Mouse (Mus musculus) heart, postnatal 10 days (tissue): Measurements from ENCODE around the gene Cdc26. TPM values are rescaled to one million over a fixed set of nuclear protein-coding genes. Genes with fewer than 3 reads are reported as not detected.
A peak's percentile ranks its signal among the peaks of the same experiment; 100 is the strongest.

Source experiments
- DNase-seq, 2 experiments: peaks; one replicate each; pipeline ENCODE4 v3.0.0; 2021
- intact Hi-C: fragments of 180-260 bp; cut with DNase I; formaldehyde crosslinking; loops from one replicate; pipeline ENCODE4 v1.15.1; 2025
- total RNA-seq, 2 experiments: library from RNA; stranded (reverse); gene quantifications; 2 replicates each; pipeline ENCODE4 v1.2.3; 2021

Gene Cdc26
- total RNA-seq, 2 experiments from 2014 or later, result 47.3 to 58.5 TPM

DNA sequence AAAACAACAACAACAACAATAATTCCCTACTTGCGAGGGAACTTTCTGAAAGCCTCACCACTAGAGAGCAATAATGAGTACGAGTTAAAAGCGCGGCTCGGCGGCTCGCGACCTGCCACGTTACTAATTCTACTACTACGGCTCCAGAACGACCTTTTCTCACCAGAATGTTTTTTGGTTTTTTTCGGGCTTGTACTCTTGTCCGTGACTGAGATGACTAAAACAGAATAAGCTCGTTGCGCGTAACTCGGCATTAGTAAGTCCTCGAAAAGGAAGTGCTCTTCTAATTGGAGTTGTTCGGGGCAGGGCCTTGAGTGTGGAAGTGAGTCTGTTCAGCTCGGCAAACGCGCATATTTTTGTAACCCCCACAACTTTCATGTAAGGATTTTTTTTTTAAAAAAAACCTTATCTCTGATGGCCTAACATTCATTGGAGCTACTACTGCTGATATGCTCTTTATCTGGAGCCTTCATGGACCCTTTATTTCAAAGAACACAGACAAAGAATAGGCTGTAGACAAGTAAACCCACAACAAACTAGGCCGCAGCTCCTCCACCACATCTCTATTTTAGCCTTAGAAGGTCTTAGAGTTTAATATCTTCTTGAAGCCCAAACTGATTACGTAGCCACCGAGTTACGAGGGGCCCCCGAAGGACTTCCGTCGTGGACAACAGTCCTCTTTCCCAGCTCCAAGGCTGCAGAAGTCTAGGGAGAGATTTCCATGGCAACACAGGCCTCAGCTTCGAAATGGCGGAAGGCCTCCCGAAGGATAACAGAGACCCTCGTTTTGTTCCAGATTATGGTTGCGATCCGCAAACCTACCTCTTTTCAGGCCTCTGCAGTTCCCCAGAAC is 486 bp downstream of the Cdc26 start:
- peak; percentile 73 to 75 for DNase-seq
- intact Hi-C loops, result loop anchor here (2.0 to 10.0 kb wide), 2 partner anchors 47 to 97 kb away; partner anchors contain the start of genes Fkbp15, Hdhd3 and Slc31a1

DNA sequence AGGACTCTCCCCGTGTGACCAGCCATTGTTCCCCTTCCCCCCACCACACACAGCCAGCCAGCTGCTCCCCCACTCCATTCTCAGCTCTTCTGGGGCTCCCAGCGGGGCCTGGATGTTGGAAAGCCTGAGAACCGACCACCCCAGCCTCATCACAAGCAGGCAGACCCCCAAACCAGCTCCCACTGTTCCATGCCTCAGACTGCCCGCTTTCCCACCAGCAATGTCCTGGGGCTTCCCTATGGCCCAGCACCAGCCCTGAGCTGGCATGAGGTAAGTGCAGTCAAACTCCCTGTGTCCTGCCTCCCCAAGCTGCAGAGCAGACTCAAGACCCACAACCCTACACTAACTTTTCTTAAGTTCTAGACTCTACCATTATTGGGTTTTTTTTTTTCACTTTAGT is 2.3 kb downstream of the Cdc26 start:
- intact Hi-C loops, result loop anchor here (2.0 to 10.0 kb wide), 2 partner anchors 45 to 99 kb away; partner anchors contain the start of genes Fkbp15, Hdhd3 and Slc31a1
- no peak for DNase-seq

DNA sequence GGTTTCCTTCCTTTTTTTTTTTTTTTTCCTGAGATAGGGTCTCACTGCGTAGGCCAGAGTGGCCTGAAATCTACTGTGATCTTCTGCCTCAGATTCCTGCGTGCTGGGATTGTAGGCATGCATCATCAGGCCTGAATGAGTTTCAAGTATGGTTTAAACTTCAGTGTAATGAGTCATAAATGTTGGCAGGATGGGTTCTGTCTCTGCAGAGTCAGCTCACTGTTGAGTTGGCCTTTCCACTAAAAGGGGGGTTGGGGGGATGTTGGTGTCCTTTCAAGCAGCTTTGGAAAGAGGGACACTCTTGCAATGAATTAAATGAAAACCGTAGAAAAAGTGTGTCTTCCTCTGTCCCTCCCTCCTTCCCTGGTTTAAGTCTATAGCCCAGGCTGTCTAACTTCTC is 9.5 kb downstream of the Cdc26 start:
- DNase-seq, result peak; percentile 19 to 27
- intact Hi-C loops, result no loop called here

DNA sequence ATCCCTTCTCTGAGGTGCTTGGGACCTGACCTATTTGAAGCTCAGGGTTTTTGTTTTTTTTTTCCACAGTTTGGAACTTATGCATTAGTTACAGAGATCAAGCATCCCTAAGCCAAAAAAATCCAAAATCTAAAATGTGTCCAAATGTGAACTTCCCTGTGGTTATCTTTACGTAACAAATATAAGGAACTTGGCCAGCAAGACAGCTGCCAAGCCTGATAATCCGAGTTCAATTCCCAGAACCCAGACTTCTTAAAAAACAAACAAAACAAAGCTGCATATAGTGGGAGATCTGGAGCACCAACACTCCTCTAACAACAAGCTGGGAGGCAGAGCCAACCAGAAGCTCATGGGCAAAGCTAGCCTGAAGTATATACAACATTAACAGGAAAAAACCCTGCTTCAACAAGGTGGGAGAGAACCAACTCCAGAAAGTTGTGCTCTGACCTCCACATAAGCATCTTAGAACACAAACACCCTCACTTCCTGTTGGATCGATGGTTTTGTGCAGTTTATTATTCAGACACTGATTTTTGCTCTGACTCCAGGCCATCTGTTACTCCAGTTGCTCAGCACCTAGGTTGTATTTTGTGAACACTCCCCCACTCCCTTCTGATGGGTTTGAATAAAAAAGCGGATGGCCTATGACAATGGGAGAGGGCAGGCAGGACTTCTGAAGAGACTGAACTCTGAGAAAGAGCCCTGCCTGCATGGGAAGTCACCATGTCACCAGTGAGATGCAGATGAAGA is 10.7 kb downstream of the Cdc26 start:
- intact Hi-C loops, result no loop called here
- DNase-seq, result no peak

DNA sequence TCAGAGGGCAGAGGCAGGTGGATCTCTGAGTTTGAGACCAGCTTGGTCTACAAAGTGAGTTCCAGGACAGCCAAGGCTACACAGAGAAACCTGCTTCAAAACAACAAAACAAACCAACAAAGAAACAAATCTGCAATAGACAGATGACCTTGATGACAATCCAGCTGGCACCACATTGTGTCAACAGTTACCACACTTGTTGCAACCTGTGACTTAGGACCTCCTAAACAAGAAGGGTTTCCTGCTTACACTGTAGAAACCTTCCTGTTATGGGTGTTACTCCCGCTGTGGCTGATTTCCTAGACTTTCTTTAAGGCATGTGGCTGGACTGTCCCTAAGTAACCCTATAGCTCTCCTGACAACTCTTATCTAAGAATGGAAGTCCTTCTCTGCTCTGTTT is 12.6 kb downstream of the Cdc26 start:
- DNase-seq, result no peak
- intact Hi-C loops, result no loop called here

DNA sequence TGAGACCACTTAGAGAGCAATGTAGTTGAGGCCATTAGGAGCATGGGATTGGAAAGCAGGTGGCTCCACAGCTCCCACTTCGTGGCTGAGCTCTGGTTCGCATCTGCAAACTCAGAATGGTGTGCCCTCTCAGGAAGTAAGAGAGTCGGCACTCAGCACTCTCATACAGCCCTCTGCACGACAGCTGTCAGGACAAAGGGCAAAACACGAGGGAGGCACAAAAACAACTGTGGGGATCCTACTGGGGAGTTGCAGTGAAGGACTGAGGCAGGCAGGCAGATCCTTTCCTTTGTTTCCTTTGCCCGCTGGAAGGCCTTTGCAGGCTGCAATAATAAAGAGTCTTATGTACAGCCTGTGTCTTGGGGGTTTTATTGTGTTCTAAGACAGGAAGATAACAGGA is 15.0 kb downstream of the Cdc26 start:
- no peak for DNase-seq
- intact Hi-C loops, result no loop called here

DNA sequence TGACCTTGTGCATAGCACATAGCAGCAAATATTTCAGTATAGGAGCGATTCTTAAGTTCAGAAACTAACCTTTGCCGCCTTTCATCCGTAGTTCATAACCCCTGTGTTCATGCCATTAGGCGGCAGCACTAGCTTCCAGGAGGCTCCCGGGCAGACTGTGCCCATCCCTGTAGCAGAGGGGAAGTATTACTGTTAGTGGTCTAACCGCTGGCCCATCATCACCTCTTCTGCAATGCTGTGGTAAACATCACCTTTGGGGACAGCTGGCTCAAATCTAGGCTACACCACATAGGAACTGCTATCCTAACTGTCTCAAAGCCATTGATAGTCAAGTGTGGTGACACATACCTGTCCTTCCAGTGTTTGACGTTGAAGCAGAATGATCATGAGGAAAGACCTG is 16.6 kb downstream of the Cdc26 start:
- DNase-seq, result no peak
- intact Hi-C loops, result no loop called here

DNA sequence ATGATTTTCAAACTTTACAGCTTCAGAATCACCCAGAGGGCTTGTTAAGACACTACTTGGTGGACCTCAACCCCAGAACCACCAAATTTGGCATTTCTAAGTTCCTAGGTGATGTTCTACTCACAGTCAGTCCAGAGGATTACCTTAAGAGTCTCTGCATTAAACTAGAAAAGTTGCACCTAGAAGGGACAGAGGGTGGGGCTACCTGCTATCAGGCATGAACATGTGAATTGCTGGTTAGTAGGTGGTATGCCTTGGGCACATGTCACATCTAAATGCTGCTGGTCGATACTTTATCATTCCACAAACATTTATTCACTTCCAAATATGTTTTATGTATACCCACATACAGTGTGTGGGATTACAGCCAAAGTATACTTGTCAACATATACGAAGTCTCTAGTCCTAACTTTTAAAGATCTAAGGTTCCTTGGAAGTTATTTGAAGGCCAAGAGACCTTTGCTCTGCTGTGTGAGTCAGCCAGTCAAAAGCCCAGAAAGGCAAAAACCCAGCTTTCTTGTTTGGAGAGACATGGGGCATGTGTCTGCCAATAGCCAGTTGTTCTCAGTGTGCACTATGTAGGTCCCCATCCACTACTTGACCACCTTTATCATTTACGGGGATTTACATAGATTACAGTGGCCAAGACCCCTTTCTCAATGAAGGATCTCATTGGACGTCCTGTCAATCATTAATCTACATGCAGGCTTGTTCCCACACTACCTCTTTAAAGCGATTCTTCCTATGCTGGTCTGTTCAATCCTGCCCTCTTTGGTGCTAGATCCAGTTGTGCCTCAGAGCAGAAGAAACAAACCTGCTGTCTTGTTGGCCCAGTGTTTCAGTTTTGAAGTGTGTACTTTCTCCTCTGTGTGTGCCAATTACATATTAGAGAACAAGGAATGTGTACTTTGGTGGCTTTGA is 18.6 kb downstream of the Cdc26 start:
- no peak for DNase-seq
- intact Hi-C loops, result no loop called here

DNA sequence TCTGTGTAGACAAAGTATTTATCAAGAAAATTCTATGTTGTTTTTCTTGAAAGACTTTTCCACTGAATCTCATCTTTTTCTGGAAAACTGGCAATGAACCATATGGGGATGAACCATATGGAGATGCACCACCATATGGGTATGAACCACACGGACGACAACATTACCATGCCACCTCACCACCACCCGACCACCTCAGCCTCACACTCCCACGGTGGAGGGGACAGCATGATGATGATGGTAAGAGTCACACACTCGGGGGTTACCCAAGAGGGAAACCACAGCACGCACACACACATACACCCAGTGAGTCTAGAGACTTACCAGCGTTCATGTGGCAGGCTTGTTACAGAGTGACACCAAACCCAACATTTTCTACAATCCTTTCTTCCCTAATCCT is 23.0 kb downstream of the Cdc26 start:
- DNase-seq, result no peak
- intact Hi-C loops, result no loop called here

DNA sequence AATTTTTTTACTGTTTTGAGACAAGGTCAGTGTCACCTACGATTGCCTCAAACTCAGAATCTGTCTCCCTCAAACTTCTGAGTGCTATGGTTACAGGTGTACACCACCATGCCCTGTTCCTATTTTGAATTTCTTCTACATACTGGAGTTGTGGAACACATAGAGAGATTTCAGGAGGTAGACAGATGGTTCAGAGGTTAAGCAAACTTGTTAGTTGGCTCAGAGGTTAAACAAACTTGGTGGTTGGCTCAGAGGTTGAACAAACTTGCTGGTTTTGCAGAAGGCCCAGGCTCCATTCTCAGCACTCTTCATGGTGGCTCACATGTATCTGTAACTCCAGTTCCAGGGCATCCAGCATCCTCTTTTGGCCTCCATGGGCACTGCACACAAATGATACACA is 24.3 kb downstream of the Cdc26 start:
- DNase-seq, result no peak
- intact Hi-C loops, result no loop called here

DNA sequence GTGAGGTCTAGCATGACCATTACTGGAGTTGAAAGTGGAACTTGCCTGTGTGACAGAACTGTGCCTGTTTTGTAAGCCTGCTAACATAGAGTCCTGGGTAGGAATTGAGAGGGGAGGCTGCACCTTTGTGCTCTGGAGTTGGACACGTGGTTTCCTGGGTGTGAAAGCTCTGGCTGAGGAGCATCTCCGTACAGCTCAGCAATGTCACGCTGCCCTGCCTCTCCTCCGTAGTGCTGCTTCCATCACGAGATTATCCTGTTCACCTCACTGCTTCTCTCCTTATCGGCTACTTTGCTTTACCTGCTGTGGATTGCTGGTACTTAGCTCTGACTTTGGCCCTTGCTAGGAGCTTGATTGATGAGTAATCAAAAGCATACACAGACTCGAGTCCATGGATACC is 24.7 kb downstream of the Cdc26 start:
- no peak for DNase-seq
- intact Hi-C loops, result no loop called here

DNA sequence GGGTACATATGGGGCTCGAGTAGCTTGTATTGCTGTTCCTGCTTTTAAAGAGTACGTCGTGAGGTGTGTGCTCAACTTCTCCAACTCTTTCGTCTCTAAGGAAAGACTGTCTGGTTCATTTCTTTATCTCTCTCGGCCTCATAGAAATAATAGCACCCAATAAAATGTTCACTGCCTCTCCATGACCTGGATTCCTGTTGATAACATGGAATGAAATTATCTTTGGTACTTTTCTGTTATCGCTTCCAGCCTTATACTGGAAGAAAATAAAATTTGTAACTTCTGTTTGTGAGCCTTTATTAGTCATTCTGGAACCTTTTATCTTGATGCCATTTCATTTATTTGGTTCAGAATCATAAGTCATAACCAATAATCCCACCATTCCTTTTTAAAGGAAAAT is 25.2 kb downstream of the Cdc26 start:
- intact Hi-C loops, result no loop called here

DNA sequence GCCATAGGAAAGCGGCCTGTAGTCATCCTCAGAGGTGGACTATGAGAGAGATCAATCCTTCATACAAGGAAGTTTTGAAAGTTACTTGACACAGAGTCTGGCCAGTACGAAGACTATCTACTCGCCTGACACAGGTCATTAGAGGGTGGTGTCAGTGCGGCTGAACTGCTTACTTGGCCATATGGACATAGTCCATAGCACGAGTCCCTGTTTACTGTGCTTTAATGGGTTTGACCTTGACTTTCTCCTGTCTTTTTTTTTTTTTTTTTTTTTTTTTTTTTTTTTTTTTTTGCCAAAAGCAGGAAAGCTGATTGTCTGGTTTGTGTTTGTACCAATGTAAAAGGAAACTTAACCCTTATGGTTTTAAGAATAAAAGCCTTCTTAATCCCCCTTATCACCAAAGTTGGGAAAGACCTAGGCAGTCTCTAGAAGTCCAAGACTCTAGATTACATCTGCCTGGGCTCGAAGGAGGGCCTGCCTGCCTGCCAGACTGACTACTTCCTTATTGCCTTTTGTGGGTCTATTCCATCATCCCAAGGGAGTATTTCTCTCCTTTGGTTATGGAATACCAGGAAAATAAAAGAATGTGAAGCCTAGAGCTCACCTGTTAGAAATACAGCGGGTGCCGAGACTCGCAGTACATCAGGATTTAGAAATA is 28.6 kb downstream of the Cdc26 start:
- DNase-seq, result no peak
- intact Hi-C loops, result no loop called here

More for the DNA sequence above, 25.2 kb downstream of the Cdc26 start:
- DNase-seq, result no peak

DNA sequence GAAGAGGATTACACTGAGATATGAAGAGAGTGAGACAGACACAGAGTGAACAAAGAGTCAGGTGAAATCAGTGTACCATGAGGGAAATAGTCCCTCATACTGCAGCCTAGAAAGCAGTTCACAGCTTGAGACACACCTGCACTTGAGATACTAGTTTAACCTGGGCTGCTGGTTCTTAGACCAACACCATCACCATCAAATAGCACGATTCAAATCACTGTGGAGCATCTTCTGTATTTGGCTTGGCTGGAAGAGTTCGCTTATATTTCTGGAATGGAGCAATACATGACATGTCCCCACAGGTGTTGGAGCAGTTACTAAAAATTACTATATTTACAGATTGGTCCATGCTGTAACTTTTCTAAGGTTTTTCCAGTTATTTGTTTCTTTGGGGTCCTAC is 32.3 kb downstream of the Cdc26 start:
- intact Hi-C loops, result no loop called here
- no peak for DNase-seq

DNA sequence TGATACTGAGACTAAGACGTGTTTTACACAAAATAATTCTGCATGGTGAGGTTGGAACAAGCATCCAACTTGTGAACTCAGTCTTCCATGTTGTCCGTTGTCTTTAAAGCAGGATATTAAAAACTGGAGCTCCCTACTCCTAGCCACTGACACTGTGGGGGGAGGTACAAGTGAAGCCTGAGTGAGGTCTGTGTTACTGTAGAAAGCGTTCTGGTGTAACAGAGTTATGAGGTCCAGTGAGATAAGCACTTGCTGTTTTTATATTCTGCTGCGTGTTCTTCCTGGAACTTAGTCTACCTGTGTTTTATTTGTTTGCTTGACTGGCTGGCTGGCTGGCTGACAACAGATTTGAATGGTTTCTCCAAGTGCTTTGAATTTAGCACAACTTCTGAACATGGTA is 34.1 kb downstream of the Cdc26 start:
- intact Hi-C loops, result no loop called here
- DNase-seq, result no peak

DNA sequence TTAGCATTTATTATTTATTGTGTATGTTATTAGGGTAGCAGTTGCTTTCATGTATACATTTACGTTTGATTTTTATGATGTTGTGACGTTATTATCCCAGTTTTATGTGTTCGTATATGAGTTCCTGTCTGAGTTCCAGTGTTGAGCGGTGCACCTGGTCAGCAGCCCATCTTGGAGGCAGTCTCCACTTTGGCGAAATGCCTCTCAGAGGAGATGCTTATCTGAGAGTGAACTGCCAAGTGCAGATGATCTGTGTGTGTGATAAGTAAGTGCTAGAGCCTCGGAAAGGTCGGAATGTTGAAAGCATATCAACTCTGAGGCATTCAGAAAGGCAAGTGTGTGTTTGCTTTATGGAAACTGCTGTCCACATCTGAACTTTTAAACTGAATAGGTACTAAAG is 34.8 kb downstream of the Cdc26 start:
- no peak for DNase-seq
- intact Hi-C loops, result no loop called here

DNA sequence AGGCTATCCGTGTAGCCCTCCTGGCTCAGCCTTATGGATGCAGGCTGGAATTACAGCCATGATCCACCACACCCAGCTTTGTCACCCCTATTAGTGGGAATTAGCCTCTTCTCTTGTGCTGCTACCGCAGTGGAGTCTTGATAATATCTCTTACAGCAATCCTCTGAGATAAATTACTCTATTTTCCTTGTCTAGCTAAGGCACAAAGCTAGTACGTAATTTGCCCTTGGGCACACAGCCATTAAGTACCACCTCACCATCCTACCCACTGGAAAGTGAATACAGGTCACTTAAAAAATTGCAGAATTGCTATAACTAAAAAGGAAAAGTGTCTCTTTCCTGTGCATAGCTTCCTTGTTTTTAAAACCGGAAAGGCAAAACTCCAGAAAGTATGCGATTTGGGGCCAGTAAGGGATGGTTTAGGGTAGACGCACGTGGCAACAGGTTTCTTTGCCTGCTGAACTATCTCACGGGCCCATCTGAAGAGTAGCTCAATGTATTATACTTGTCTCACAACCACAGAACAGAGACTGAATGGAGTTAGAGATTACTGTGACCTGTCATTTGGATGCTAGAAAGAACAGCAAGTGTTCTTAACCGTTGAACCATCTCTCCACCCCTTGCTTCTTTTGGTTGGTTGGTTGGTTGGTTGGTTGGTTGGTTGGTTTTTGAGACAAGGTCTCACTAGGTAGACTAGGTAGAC is 35.5 kb downstream of the Cdc26 start:
- intact Hi-C loops, result no loop called here
- DNase-seq, result no peak

DNA sequence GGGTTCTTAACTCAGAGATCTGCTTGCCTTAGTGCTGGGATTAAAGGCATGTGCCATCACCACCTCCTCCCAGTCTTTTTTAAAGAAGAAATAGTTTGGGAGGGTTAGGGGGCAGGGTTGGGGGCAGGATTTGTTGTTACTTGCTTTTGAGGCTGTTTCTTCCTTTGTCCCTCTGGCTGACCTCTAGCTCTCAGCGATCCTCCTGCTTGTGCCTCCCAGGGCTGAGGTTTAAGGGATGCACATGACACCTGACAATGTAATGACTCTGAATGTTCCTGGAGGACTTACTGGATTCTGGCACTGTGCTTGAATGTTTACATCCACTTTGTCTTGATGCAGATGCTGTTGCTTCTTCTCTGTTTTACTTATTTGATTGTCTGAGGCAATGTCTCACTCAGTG is 36.0 kb downstream of the Cdc26 start:
- no peak for DNase-seq
- intact Hi-C loops, result no loop called here

DNA sequence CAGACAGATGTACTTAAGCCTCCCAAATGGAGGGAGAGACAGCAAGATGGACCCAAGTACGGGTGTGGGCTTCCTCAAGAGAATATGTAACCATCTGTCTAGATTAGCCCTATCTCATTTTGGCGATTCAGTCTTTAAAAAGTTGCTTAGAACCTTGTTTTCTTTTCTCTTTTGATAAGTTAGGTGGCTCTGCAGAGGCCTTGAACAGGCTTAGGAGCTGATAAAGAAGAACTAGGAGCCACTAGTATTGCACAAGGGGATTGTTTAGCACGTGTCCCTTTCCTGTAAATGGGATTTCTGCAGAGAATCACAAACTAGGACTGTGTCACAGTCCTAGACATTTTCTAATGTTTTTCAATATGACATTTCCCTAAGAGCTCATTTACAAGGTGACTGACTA is 39.4 kb downstream of the Cdc26 start:
- intact Hi-C loops, result no loop called here
- no peak for DNase-seq

DNA sequence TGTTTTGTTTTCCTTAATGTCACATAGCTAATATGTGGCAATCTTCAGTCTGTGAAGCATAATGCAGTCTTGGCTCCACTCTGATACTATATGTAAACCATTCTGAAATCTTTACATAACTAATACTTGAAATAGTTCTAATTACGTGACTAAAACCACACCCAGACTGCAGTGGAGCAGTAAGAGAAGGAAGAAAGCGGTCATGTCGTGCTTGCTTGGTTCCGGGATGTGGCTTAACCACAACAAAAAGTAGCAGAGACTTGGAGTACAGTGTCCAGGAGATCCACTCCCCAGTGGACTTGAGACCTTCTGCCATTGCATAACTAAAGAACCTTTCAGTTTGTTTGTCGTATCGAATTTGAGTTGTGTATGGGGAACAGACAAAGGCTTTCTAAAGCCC is 40.9 kb downstream of the Cdc26 start:
- intact Hi-C loops, result no loop called here
- no peak for DNase-seq
